Comparison of ENCODE assay signal across 21 mouse cellular contexts in genomic region chr10:37716946-37717345, GRCm38 (mm10).
DNase-seq lines count a peak whose midpoint lies in the region; ATAC-seq lines count a peak whose summit lies in the region.
"Had no signal": no experiment of that assay in that cellular context is flagged by ENCODE, and none has a peak within 500 bp of the region (broad histone marks: within the 10 kb centered on the region; RNA-seq: fewer than 3 reads in every experiment).

No protein-coding gene starts in this region.

- no peaks in the 10 kb centered on the region for H3K9me3 ChIP-seq in embryonic facial prominence, embryonic 11.5 days (replicated peaks; ENCODE audit: control insufficient read depth, low read length)
- H3K9me3 ChIP-seq in embryonic facial prominence, embryonic 10.5 days = no peaks in the 10 kb centered on the region
- no peaks in the 10 kb centered on the region for H3K9me3 ChIP-seq in embryonic facial prominence, embryonic 13.5 days
- H3K9me3 ChIP-seq: forebrain, embryonic 12.5 days; heart, embryonic 10.5 days; heart, embryonic 15.5 days; intestine, embryonic 15.5 days had no signal

- no peaks in the 10 kb centered on the region for H3K4me1 ChIP-seq in embryonic facial prominence, embryonic 11.5 days (ENCODE audit: control insufficient read depth, insufficient read depth, low read length)
- H3K4me1 ChIP-seq in embryonic facial prominence, embryonic 10.5 days = peaks cover 4% of the 10 kb centered on the region; the same call in 1 of the 2 replicates
- peaks cover 12% of the 10 kb centered on the region for H3K4me1 ChIP-seq in embryonic facial prominence, embryonic 13.5 days
- H3K4me1 ChIP-seq: forebrain, embryonic 12.5 days; heart, embryonic 10.5 days; heart, embryonic 15.5 days; intestine, embryonic 15.5 days had no signal

- no peaks in the 10 kb centered on the region for H3K36me3 ChIP-seq in embryonic facial prominence, embryonic 11.5 days (replicated peaks; ENCODE audit: control insufficient read depth, insufficient read depth, low read depth, low read length)
- H3K36me3 ChIP-seq in embryonic facial prominence, embryonic 10.5 days (replicated peaks) = no peaks in the 10 kb centered on the region
- no peaks in the 10 kb centered on the region for H3K36me3 ChIP-seq in embryonic facial prominence, embryonic 13.5 days
- H3K36me3 ChIP-seq: forebrain, embryonic 12.5 days; heart, embryonic 10.5 days; heart, embryonic 15.5 days; intestine, embryonic 15.5 days had no signal

- H3K9ac ChIP-seq in embryonic facial prominence, embryonic 11.5 days (replicated peaks; ENCODE audit: low read length) = no peak overlapping the region
- no peak overlapping the region for H3K9ac ChIP-seq in embryonic facial prominence, embryonic 13.5 days
- H3K9ac ChIP-seq: forebrain, embryonic 12.5 days; heart, embryonic 15.5 days; hindbrain, embryonic 14.5 days; intestine, embryonic 15.5 days had no signal

- H3K27ac ChIP-seq in embryonic facial prominence, embryonic 11.5 days (replicated peaks; ENCODE audit: low read depth, low read length) = no peak overlapping the region
- H3K27ac ChIP-seq in embryonic facial prominence, embryonic 10.5 days (replicated peaks) = no peak overlapping the region
- H3K27ac ChIP-seq in embryonic facial prominence, embryonic 13.5 days = peak overlapping the region; percentile 81
- H3K27ac ChIP-seq: forebrain, embryonic 12.5 days; heart, embryonic 10.5 days; heart, embryonic 15.5 days; hindbrain, embryonic 14.5 days; intestine, embryonic 15.5 days had no signal

- H3K27me3 ChIP-seq in embryonic facial prominence, embryonic 11.5 days (ENCODE audit: control insufficient read depth, insufficient read depth, low read length) = no peaks in the 10 kb centered on the region
- no peaks in the 10 kb centered on the region for H3K27me3 ChIP-seq in embryonic facial prominence, embryonic 10.5 days (replicated peaks; ENCODE audit: low read depth, poor library complexity, severe bottlenecking)
- H3K27me3 ChIP-seq in embryonic facial prominence, embryonic 13.5 days = no peaks in the 10 kb centered on the region
- H3K27me3 ChIP-seq: forebrain, embryonic 12.5 days; heart, embryonic 15.5 days; intestine, embryonic 15.5 days had no signal

- no peak for ATAC-seq in embryonic facial prominence, embryonic 11.5 days (replicated peaks; ENCODE audit: insufficient number of reproducible peaks, low FRiP score, low TSS enrichment, low read depth)
- ATAC-seq in embryonic facial prominence, embryonic 13.5 days (ENCODE audit: insufficient number of reproducible peaks, insufficient read depth, low FRiP score, low TSS enrichment, low read depth) = no peak
- no peak for ATAC-seq in monocyte, adult 5-6 weeks (replicated peaks; ENCODE audit: insufficient number of reproducible peaks, low FRiP score, low TSS enrichment, poor library complexity, severe bottlenecking)
- ATAC-seq: forebrain, embryonic 16.5 days; intestine, embryonic 15.5 days had no signal

- H3K4me3 ChIP-seq in embryonic facial prominence, embryonic 11.5 days (ENCODE audit: low read depth, low read length) = no peak overlapping the region
- H3K4me3 ChIP-seq in embryonic facial prominence, embryonic 10.5 days = no peak overlapping the region
- H3K4me3 ChIP-seq in embryonic facial prominence, embryonic 13.5 days = no peak overlapping the region
- H3K4me3 ChIP-seq: forebrain, embryonic 12.5 days; heart, embryonic 10.5 days; heart, embryonic 15.5 days; intestine, embryonic 15.5 days had no signal

- DNase-seq in embryonic facial prominence, embryonic 11.5 days (ENCODE audit: low spot score) = peak; percentile 14
- DNase-seq in embryonic facial prominence, embryonic 10.5 days (ENCODE audit: low spot score) = no peak
- peak; percentile 27 for DNase-seq in forelimb bud, embryonic 11.5 days (ENCODE audit: low read depth, low spot score)
- DNase-seq in mesoderm, embryonic 11.5 days (ENCODE audit: low read depth, low spot score) = peak; percentile 6
- DNase-seq in right cerebral cortex, postnatal 4 days = no peak
- no peak for DNase-seq in lung, postnatal 36 days
- DNase-seq: adrenal gland, adult 2 months; adrenal gland, postnatal 25 days; cerebellum, adult 18-20 months; cerebellum, adult 9-11 months; cerebellum, postnatal 36 days; heart, adult 18-20 months; heart, postnatal 14 days had no signal

- no peak overlapping the region for H3K4me2 ChIP-seq in embryonic facial prominence, embryonic 11.5 days (ENCODE audit: low read depth, low read length)
- H3K4me2 ChIP-seq in embryonic facial prominence, embryonic 13.5 days = no peak overlapping the region
- H3K4me2 ChIP-seq: forebrain, embryonic 12.5 days; heart, embryonic 15.5 days; hindbrain, embryonic 14.5 days; intestine, embryonic 15.5 days had no signal

Comparison
In these comparisons a context has a peak if more than half of its experiments do, and no peak if none do; other contexts are left out.
1. DNase-seq: peak in embryonic facial prominence, embryonic 11.5 days (single experiment), forelimb bud, embryonic 11.5 days (single experiment) and mesoderm, embryonic 11.5 days (single experiment); none in embryonic facial prominence, embryonic 10.5 days (single experiment), right cerebral cortex, postnatal 4 days (single experiment) and lung, postnatal 36 days (single experiment).